Mouse (Mus musculus) mature B cell (primary cell): ENCODE data around the gene Usb1.

Experiments used
- in situ Hi-C: fragments of 300-500 bp; cut with MboI; formaldehyde crosslinking; loops from 2 replicates; pipeline ENCODE4 v1.14.3; 2019

The Usb1 gene

DNA sequence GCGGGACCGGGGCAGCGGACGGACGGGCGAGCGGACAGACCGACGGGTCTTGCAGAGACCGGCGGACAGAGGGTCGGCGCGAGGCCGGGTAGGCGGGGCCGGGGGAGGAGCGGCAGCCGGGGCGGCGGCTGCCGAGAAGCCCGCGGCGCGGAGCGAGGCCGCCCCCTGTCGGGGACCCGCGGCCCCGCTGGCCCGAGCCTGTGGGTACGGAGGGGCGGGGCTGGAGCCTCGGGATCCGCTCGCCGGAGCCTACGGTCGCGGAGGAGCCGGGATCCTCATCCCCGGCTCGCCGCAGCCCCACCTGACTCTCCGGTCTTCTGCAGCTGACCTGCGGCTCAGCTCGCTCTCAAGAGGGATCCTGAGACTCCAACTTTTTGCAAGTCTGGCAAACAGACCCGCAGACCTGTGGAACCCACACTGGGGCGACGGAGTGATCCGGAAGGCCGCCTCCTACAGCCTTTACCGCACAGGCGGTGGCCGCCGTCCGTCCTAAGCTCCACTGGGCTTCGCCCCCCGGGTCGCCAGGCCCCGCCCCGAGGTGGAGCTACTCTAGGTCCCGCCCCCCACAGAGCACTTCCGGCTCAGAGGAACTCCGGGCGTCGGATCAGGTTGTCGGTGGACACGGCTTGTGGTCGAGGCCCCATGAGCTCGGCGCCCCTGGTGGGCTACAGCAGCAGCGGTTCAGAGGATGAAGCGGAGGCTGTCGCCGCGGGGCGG lies at the start of gene Usb1, which contains the start of gene Zfp319:
Gene Usb1 (plus strand): TSS at position 565 of the 717 bp plus-strand sequence.
Gene Zfp319 (minus strand): TSS at position 231 of the 717 bp plus-strand sequence.
- in situ Hi-C loops: loop anchor here (10.0 kb wide), 2 partner anchors 103 to 247 kb away; partner anchors contain the start of genes Cfap20 and Katnb1

DNA sequence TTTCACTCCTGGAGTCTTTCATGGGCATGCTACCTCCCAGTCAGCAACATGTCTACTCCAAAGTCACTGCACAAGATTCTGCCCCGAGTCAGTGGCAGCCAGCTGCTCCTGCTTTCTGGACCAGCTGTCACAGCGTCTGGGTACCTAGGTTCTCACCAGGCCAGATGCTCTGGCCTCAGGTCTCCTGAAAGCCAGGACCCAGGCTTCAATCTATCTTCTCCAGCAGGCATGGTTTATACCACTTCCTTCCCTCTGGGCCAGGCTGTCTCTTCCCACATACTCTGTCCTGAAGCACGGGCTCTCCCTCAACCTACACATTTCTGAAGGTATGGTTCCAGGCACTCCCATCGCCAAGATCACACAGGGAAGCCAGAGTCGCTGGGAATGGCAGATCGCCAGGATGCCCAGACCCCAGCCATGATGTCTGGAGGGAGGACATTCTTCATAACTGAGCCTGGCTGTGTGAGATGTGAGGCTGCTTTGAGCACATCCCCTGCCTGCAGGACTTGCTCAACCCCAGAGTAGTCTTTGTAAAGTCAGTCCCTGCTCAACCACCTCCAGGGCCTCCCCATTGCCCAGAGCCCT lies 42.9 kb upstream of the Usb1 start:
- in situ Hi-C loops: no loop called here

DNA sequence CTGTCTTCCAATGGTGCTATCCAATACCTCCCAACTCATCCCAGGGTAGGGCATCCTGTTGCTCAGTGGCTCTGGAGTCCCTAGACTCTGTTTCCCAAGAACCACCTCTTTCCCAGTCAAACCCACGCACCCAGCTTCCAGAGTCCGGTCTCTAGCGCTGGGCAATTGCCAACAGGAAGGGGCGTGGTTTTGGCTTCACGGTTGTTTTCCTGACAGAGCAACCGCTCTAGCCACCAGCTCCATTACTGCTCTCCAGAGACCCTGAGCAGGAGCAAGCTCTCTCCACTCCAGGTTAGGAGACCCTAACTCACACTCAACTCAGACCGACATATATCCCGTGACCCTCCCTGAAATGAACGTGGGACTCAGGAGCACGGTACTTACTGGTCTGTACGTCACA lies 38.9 kb upstream of the Usb1 start:
- in situ Hi-C loops: no loop called here

DNA sequence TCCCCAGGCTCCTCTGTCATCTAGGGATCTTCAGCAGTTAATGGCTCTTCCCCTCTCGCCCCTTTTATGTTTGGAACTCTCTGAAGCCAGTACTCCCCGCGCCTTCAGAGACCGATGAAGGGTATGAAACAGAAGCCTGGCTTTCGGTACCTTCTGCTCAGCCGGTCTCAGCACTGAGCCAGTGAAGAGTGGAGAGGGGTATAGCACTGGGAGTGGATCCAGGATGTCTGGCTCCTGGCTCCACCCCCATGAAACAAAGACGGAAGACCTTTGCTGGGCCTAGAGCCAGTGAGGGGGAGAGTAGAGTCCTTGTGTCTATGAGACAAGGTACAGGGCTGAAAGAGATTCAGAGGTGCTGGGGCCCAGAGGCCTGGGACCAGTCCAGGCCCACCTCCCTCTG lies 38.2 kb upstream of the Usb1 start:
- in situ Hi-C loops: no loop called here

DNA sequence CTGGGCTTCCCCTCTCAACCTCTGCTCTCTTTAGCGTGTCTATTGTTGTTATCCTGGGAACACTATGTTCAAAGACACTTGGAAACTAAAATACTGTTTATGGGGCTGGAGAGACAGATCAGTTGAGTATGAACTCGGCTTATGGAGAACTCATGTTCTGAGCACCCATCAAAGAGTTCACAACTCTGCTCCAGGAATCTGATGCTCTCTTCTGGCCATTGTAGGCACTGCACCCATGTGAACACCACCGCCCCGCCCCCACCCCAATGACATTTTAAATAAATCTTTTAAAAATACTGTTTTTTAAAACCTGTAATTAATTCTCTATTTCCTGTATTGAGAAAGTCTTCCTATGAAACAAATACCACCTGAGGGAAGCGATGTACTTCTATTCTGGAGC lies 29.7 kb upstream of the Usb1 start:
- in situ Hi-C loops: no loop called here

DNA sequence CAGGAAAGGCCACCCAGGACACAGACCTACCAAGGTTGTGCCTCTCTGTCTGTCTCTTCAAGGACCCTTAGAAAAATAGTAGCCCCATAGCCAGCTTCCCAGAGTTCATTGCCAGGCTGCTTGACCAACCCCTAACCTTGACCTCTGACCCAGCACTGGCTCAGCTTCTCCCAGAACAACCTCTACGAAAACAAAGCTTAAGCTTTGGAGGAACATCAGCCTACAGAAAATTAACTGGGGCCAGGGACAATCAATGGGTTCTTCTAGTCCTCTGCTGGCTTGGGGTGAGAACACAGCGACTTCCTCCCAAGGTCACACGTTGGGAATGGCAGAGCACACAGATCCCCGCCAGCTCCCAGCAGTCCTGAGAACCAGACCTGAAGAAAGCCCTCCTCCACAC lies 26.6 kb upstream of the Usb1 start:
- in situ Hi-C loops: no loop called here

DNA sequence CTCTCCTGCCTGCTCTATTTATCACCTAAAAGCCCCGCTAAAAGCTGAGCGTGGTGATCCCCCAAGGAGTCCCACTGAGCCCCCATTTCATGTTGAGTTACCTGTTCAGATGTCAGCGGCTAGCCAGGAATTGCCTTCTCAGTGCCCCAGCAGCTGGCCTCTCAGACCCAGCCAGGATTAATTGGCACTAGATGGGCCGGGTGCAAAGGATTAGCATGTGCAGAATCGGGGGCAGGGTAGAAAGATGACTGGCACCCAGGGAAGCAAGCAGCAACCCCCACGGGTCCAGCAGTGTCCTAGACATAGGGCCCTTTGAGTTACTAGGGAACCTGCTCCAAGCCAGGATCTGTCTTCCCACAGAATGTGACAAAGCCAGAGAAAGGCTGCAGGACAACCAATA lies 25.7 kb upstream of the Usb1 start, which contains the start of gene Cngb1:
Gene Cngb1 (minus strand): TSS at position 155 of the 400 bp plus-strand sequence.
- in situ Hi-C loops: no loop called here

DNA sequence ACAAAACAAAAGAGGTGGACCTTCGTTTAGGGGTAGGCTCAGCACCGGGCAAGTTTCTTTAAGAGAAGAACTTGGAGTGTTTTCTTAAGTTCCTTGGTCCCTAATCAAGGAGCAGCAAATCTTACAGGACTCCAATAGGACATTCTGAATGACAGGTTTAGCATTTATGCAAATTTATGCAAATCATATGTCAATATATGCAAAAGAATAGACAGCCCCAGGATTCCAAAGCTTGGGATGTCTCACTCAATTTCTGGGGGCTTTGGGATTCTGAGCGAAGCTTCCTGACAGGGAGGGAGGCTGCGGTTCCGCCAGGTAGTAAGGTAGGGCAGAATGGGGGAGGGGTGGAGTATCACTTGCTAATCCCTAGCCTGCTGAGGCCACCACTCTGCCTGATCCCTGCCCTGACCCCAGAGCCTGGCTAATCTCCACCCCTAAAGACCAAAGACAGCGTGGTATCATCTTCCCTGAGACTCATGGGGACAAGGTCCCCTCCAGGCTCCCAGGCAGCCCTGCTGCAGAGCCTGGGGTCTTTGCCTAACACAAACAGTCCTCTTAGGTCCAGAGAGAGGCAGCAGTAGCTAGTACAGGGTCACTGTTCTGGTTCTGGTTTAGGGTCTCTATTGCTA lies 21.6 kb upstream of the Usb1 start, which contains the start of gene Tepp:
Gene Tepp (plus strand): TSS at position 225 of the 629 bp plus-strand sequence.
- in situ Hi-C loops: no loop called here

DNA sequence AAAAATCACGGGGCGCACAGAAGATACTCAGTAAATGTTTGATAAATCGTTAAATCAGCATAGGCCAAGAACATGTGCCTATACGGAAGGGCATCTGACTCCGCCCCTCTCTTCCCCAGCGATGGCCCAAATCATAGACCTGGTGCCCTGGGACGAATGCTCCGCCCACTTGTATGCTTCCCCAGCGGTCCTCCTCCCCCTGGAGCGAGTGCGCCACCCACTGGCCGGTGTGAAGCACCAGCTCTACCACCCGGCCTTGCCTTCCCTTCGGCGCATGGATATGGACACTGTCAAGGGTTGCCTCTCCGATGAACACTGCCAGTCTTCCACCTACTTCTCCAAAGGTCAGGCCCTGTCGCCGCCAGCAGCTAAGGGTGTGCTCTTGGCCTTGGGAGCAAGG lies 19.2 kb upstream of the Usb1 start:
- in situ Hi-C loops: no loop called here

DNA sequence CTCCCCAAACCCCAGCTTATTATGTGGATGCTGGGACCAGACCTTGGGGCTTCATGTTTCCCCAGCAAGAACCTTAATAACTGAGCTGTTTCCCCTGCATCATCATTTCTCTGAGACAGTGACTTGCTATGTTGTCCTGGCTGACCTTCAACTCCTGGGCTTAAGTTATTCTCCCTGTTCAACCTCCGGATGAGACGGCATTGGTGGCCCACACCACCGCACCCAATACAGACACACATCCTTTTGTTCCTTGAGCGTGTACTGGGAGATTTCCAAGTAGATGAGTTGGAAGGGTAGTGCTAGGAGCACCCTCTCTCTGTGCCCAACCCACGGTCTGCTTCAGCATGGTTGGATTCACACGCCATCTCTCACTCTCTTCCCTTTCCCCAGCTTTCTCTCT lies 18.2 kb upstream of the Usb1 start:
- in situ Hi-C loops: no loop called here

DNA sequence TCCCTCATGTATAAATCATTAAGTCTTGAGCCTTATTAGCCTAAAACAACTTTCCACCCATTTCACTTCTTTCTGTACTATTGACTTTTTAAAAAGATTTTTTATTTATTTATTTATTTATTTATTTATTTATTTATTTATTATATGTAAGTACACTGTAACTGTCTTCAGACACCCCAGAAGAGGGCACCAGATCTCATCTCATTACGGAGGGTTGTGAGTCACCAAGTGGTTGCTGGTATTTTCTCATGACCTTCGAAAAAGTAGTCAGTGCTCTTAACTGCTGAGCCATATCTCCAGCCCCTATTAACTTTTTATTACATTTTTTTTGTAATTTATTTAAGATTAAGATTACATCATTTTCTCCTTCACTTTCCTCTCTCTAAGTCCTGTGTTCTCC lies 17.4 kb upstream of the Usb1 start:
- in situ Hi-C loops: no loop called here

DNA sequence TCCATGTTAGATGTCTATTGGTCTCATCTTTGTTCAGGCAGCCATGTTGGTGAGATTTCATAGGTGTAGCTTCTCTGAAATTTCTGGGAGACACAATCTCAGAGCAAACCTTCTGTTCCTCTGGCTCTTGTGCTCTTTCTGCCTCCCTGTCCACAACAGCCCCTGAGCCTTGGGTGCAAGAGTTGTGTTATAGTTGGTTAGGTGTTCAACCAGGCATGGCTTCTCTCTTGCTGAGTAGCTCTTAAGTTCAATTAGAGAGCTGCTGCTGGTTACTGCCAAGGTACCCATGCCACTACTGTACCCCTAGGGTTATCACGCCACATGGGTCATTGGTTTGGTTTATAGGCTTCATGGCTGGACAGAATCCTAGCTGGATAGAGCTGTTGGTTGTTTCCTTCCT lies 16.7 kb upstream of the Usb1 start:
- in situ Hi-C loops: no loop called here

DNA sequence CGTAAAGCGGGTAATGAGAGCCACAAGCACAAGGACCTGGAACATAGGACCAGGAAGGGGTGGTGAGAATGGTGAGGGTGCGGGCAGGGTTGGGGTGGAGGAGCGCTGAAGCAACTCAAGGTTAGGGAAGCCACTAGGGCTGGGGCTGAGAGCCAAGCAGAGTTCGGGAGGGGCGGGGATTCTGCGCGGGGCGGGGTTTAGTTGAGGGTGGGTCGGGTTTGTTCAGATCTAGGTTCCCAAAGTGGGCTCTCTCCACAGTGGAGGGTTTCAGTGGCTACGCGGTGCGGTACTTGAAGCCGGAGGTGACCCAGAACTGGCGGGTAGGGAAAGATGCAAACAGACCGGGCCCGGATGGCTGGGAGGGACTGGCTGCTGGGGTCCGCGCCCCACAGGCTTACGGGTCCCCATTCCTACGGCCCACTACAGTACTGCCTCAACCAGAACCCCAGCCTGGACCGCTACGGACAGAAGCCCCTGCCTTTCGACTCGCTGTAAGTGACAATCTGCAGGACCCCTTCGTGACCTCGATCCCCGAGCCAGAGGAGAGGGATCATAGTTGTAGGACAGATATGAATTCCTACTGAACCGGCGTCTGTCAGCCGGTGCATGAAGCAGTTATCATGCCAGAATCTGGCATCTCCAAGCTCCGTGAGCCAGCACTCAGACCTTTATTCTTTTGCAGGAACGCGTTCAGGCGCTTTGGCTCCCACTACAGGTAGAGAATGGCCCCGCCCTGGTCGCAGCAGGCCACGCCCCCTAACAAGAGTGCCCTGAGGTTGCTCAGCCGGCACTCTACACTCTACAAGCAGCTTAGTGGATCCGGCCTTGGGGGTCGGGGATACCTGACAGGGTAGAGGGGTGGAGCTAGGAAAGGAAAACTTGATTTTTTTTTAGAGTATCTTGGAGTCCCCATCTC lies 11.6 kb upstream of the Usb1 start:
- in situ Hi-C loops: loop anchor here (10.0 kb wide), 1 partner anchor 66 kb away; no protein-coding TSS in a partner anchor

DNA sequence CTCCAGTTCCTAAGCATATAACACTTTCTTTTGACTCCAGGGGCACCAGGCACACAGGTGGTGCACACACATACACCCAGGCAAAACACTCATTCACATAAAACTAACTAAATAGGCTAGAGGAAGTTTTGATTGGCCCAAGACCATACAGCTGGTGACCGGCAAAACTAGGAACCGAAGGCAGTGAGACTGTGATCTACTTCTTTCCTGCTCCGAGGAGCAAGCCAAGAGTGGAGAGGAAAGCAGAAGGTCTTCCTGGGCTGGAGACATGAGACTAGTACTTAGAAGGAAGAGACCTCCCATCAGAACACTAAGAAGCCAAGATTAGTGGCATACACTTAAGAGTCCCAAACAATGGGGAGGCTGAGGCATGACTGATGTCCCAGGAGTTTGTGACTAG lies 8.9 kb upstream of the Usb1 start:
- in situ Hi-C loops: loop anchor here (10.0 kb wide), 1 partner anchor 68 kb away; no protein-coding TSS in a partner anchor

DNA sequence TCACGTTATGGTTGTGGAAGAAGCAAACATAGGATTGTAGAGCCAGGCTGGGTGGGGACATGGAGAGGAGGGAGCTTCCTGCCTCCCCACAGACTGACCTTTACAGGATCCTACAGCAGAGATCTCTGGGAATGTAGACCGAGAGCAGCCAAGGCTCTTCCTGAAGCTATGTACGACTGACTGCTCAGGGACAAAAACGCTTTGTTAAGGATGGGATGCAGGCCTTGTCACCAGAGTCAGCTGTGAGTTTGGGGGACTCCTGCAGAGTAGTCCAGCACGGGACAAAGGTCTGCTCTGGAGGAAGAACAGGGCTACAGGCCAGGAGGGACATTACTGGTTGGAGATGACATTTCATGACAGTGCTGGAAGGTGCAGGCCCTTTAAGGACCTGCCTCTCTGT lies 7.4 kb upstream of the Usb1 start:
- in situ Hi-C loops: loop anchor here (10.0 kb wide), 1 partner anchor 70 kb away; no protein-coding TSS in a partner anchor

DNA sequence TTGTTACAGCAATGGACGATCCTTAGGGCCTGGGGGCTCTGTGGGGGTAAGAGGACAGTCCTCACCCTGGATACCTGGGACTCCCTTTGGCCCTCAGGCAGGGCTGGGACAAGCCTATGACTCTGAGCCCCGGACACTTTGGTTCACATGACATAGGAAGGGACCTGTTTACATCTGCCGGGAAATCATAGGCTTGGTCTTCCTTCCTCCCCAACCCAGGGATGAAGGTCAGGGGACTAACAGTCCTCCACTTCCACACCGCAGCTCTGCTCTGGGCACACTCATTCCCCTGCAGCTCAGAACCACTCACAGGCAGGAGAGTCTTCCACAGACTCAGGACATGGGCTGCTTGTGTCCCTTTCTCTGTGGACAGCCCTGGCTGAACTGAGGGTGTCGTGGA lies 5.3 kb upstream of the Usb1 start:
- in situ Hi-C loops: loop anchor here (10.0 kb wide), 1 partner anchor 72 kb away; no protein-coding TSS in a partner anchor

DNA sequence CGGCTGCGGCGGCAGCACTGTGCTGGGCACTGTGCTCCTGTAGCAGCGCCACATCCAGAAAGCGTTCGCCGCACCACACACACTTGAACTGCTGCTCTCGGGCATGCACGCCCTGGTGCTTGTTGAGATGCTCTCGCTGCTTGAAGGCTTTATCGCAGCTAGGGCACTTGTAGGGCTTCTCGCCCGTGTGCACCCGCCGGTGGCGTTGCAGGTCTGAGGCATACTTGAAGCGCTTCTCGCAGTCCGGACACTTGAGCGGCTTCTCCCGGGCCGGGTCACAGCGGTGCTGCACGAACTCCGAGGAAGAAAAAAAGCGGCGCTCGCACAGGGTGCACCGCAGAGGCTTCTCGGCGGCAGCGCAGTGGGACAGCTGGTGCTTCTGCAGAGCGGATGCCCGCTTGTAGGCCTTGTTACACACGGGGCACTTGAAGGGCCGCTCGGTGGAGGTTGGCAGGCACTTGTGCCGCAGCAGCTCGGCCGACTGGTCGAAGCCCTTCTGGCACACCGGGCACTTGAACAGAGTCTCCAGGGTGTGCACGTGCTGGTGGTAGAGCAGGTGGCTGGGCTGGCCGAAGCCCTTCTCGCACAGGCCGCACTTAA lies 4.1 kb upstream of the Usb1 start:
- in situ Hi-C loops: loop anchor here (10.0 kb wide), 1 partner anchor 73 kb away; no protein-coding TSS in a partner anchor

DNA sequence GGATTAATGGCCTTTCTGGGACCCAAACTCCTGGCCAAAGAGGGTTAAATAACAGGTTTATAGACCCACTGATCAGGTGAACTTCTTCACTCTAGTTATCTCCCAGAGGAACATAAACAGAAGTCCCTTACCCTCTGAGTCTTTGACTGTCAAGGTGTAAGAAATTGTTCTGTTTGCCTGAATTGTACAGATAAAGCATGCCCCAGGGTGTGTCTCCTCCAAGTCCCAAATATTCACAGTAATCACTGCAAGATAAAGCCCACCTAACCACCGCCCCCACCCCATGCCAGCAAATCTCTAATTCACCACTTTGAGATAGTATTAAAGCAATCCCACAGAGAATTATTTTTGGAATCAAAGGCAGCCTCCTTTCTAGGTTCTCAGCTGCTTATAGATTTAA lies 1.7 kb upstream of the Usb1 start:
- in situ Hi-C loops: loop anchor here (10.0 kb wide), 2 partner anchors 104 to 246 kb away; partner anchors contain the start of genes Cfap20 and Katnb1

DNA sequence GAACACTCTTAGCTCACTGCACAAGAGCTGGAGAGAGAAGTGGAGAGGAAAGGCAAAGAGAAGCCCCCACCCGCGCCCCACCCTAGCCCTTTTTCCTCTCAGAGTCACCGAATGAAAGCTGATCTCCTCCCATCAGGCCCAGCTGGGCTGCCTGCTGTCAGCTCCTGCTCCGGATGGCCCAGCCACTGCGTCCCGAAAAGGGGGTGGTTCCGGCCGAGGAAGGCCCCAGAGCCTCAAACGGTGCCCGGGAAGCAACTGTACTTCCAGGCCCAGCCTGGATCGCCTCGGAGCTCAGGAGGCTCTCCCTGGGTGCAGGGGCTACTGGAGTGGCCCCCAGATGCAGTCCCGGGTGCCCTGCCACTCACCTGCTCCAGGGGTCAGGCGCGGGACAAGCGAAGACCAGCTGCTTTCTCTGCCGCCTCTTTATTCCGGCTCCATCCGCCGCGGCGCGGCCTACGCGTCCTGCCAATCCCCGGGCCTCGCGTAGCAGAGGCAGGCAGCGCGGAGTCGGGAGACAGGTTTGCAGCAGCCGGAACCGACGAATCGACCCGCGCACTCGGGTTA lies 846 bp upstream of the Usb1 start:
- in situ Hi-C loops: loop anchor here (10.0 kb wide), 2 partner anchors 104 to 246 kb away; partner anchors contain the start of genes Cfap20 and Katnb1

DNA sequence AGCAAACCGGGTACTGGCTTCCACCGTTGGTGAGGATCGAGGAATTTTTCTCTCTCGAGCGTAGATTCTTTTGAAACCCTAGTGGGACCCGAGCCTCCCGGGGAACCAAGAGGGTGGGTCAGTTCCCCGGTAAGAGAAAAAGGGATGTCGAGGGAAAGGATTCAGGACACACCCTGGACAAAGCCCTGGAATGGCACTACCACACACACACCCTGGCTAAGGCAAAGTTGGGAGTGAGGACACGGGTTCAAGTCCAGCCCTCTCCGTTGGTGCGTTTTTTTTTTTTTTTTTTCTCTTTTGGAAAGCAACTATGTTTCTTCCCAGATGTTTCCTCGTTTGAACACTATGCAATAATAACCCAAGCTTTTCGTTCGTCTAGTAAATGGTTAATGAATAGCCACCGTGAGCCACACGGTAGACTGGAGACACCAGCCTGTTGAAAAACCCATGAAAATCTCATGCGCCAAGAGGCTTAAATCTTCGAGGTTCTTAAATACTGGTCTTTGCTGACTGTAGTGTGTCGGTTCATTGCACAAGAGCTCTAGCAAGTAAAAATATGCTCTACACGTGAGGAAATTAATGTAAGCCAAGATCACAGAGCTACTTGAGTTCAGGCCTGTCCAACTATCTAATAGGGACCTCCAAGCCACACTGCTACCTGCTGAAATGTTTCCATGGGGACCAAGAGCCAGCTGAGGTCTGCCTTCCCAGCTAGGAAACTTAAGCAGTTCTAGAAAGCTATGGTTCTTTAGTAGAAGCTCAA lies 534 bp downstream of the Usb1 start:
- in situ Hi-C loops: loop anchor here (10.0 kb wide), 2 partner anchors 102 to 248 kb away; partner anchors contain the start of genes Cfap20 and Katnb1
